Mouse (Mus musculus) forebrain, postnatal 0 days (tissue): ENCODE measurements around the gene Dag1. TPM values are rescaled to one million over a fixed set of nuclear protein-coding genes. Genes with fewer than 3 reads are reported as not detected.

ENCODE experiments used
- ATAC-seq: fragments of 200-750 bp; cut with Nextera tagmentation; 2 replicates; pipeline ENCODE4 v1.8.0; 2017; ENCODE audit warnings: mild to moderate bottlenecking, moderate library complexity
- DNase-seq: peaks from one replicate; pipeline ENCODE4 v3.0.0-alpha.2; 2015
- H3K27ac ChIP-seq: fragments of 300-500 bp; sonication (generic); 2 replicates; pipeline ENCODE4 v1.5.1; 2014; ENCODE audit warnings: low read depth, mild to moderate bottlenecking, antibody characterized with exemption, low read length, moderate library complexity, mixed read lengths
- H3K27me3 ChIP-seq: fragments of 300-500 bp; sonication (generic); 2 replicates; pipeline ENCODE4 v1.6.1; 2014; ENCODE audit warnings: mild to moderate bottlenecking, low read length, mixed read lengths; ENCODE audit not compliant: insufficient read depth
- H3K36me3 ChIP-seq: fragments of 300-500 bp; sonication (generic); 2 replicates; pipeline ENCODE4 v1.6.1; 2014; ENCODE audit warnings: mild to moderate bottlenecking, moderate library complexity; ENCODE audit not compliant: insufficient read depth
- H3K4me1 ChIP-seq: fragments of 300-500 bp; sonication (generic); 2 replicates; pipeline ENCODE4 v1.6.1; 2014; ENCODE audit warnings: antibody characterized with exemption; ENCODE audit not compliant: insufficient read depth
- H3K4me2 ChIP-seq: fragments of 300-500 bp; sonication (generic); 2 replicates; pipeline ENCODE4 v1.6.1; 2014; ENCODE audit warnings: low read depth, mild to moderate bottlenecking, moderate library complexity
- H3K4me3 ChIP-seq: fragments of 300-500 bp; sonication (generic); 2 replicates; pipeline ENCODE4 v1.5.1; 2014; ENCODE audit warnings: low read depth, low read length, mixed read lengths
- H3K9ac ChIP-seq: fragments of 300-500 bp; sonication (generic); 2 replicates; pipeline ENCODE4 v1.6.1; 2014; ENCODE audit warnings: mild to moderate bottlenecking
- H3K9me3 ChIP-seq: fragments of 300-500 bp; sonication (generic); 2 replicates; pipeline ENCODE4 v1.6.1; 2016; ENCODE audit warnings: low read length
- CTCF ChIP-seq: sonication (generic); IDR thresholded peaks from 2 replicates; pipeline ENCODE4 v1.5.1; 2016; ENCODE audit warnings: antibody characterized with exemption, control low read depth, low read depth
- WGBS: fragments of 180-500 bp; shearing (Covaris S2); extraction: QIAGEN DNeasy Blood & Tissue Kit; methylation state at CpG from one replicate; pipeline ENCODE4 v1.1.7; 2014; 5-methylcytosine and 5-hydroxymethylcytosine counted together
- polyA plus RNA-seq: library from polyadenylated mRNA; unstranded; fragments of >200 nt; fragmentation: Nextera tagmentation; extraction: Ambion mirVana; gene quantifications from 2 replicates; pipeline ENCODE4 v1.2.1, GENCODE M21; 2015
- total RNA-seq: library from RNA; depleted of rRNA; stranded (reverse); fragments of >200 nt; gene quantifications from 2 replicates; pipeline ENCODE4 v1.2.3, GENCODE M21; 2014

The Dag1 gene
- total and polyA plus RNA-seq, 2 experiments from 2014 or later: 77.4 to 114 TPM

GRCm38 (mm10) chr9:108239951-108240350 is 23.8 kb downstream of the Dag1 start:
- Histone ChIP-seq H3K27ac (no peak overlapping the region), H3K9ac (no peak overlapping the region), H3K4me3 (no peak overlapping the region), H3K4me2 (no peak overlapping the region), H3K9me3 (no peaks in the 10 kb centered on the region), H3K36me3 (0 out of 2 replicates have a peak, but pooled peaks cover 13% of the 10 kb centered on the region), H3K27me3 (no peaks in the 10 kb centered on the region), H3K4me1 (no peaks in the 10 kb centered on the region)
- no peak for TF ChIP-seq CTCF
- DNase-seq (no peak), ATAC-seq (no peak)
- WGBS: 70% methylated on average over 5 of the region's 5 CpGs

GRCm38 (mm10) chr9:108238831-108239230 is 24.9 kb downstream of the Dag1 start:
- Histone ChIP-seq H3K27ac (no peak overlapping the region), H3K4me2 (no peak overlapping the region), H3K36me3 (peaks cover 15% of the 10 kb centered on the region; the same call in 1 of the 2 replicates), H3K27me3 (no peaks in the 10 kb centered on the region), H3K9ac (no peak overlapping the region), H3K9me3 (no peaks in the 10 kb centered on the region), H3K4me3 (no peak overlapping the region), H3K4me1 (no peaks in the 10 kb centered on the region)
- TF ChIP-seq CTCF: no peak
- ATAC-seq (no peak), DNase-seq (no peak)
- 86% methylated on average over 3 of the region's 3 CpGs for WGBS

GRCm38 (mm10) chr9:108238402-108238801 is 25.4 kb downstream of the Dag1 start:
- no peak overlapping the region for H3K4me3 ChIP-seq
- DNase-seq (no peak), ATAC-seq (no peak)
- H3K27me3 ChIP-seq: no peaks in the 10 kb centered on the region
- peaks cover 15% of the 10 kb centered on the region; the same call in 1 of the 2 replicates for H3K36me3 ChIP-seq
- no peak overlapping the region for H3K4me2 ChIP-seq
- WGBS: 89% methylated on average over 2 of the region's 2 CpGs
- TF ChIP-seq CTCF: no peak
- H3K27ac ChIP-seq: no peak overlapping the region
- H3K9me3 ChIP-seq: no peaks in the 10 kb centered on the region
- no peak overlapping the region for H3K9ac ChIP-seq
- H3K4me1 ChIP-seq: no peaks in the 10 kb centered on the region

GRCm38 (mm10) chr9:108234682-108235081 is 29.1 kb downstream of the Dag1 start:
- no peak overlapping the region for H3K27ac ChIP-seq
- H3K9me3 ChIP-seq: no peaks in the 10 kb centered on the region
- TF ChIP-seq CTCF: no peak
- H3K27me3 ChIP-seq: no peaks in the 10 kb centered on the region
- H3K36me3 ChIP-seq: peaks cover 12% of the 10 kb centered on the region
- no peak overlapping the region for H3K9ac ChIP-seq
- H3K4me1 ChIP-seq: no peaks in the 10 kb centered on the region
- 76% methylated on average over 2 of the region's 2 CpGs for WGBS
- H3K4me2 ChIP-seq: no peak overlapping the region
- ATAC-seq (no peak), DNase-seq (no peak)
- no peak overlapping the region for H3K4me3 ChIP-seq

- H3K4me2 ChIP-seq: no peak overlapping the region
- no peak overlapping the region for H3K9ac ChIP-seq
- no peaks in the 10 kb centered on the region for H3K9me3 ChIP-seq
- no peak overlapping the region for H3K4me3 ChIP-seq
- no peaks in the 10 kb centered on the region for H3K4me1 ChIP-seq
- no peaks in the 10 kb centered on the region for H3K27me3 ChIP-seq
- 88% methylated on average over 2 of the region's 2 CpGs for WGBS
- TF ChIP-seq CTCF: no peak
- H3K27ac ChIP-seq: no peak overlapping the region
- ATAC-seq (no peak), DNase-seq (no peak)
- peaks cover 12% of the 10 kb centered on the region for H3K36me3 ChIP-seq
Observed at GRCm38 (mm10) chr9:108232908-108233307, 30.9 kb downstream of the Dag1 start.

GRCm38 (mm10) chr9:108227911-108228649 is 35.7 kb downstream of the Dag1 start:
- Histone ChIP-seq H3K36me3 (no peaks in the 10 kb centered on the region; the same call in none of the 2 replicates), H3K27ac (no peak overlapping the region), H3K4me1 (no peaks in the 10 kb centered on the region), H3K9me3 (no peaks in the 10 kb centered on the region), H3K9ac (no peak overlapping the region), H3K4me3 (no peak overlapping the region), H3K4me2 (no peak overlapping the region), H3K27me3 (no peaks in the 10 kb centered on the region)
- WGBS: 65% methylated on average over 2 of the region's 2 CpGs
- ATAC-seq: no peak
- no peak for DNase-seq
- TF ChIP-seq CTCF: no peak

- Histone ChIP-seq H3K4me1 (no peaks in the 10 kb centered on the region), H3K9ac (no peak overlapping the region), H3K27me3 (no peaks in the 10 kb centered on the region), H3K36me3 (no peaks in the 10 kb centered on the region; the same call in none of the 2 replicates), H3K4me3 (no peak overlapping the region), H3K9me3 (no peaks in the 10 kb centered on the region), H3K4me2 (no peak overlapping the region), H3K27ac (no peak overlapping the region)
- WGBS: 84% methylated on average over 2 of the region's 2 CpGs
- no peak for ATAC-seq
- DNase-seq: no peak
- TF ChIP-seq CTCF: no peak
Observed at GRCm38 (mm10) chr9:108225166-108225565, 38.6 kb downstream of the Dag1 start.
